Mouse (Mus musculus) kidney, postnatal 14 days (tissue): Measurements from ENCODE around the gene Eefsec.
A peak's percentile ranks its signal among the peaks of the same experiment; 100 is the strongest.

Experiments used
- DNase-seq: peaks from one replicate; pipeline ENCODE4 v3.0.0; 2022; ENCODE audit warnings: mixed read lengths

Gene Eefsec

DNA sequence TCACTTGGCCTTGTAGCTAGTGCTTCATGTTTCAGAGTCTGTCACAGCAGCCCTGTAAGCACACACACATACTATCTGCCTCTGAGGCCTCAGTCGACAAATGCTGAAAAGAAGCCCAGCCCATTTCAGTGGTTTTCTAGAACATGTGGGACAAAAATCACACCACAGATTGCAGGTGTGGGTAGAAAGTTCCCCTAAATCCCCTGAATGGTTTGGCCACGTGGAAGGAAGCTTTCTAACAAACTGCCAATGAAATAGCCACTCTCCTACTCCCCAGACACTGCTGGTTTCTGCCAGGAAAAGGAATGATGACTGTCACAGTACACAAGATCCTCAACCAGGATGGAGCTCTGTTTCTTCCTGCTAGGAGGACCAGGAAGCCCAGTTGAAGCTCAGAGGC, 33.7 kb downstream of the Eefsec start:
- no peak for DNase-seq

DNA sequence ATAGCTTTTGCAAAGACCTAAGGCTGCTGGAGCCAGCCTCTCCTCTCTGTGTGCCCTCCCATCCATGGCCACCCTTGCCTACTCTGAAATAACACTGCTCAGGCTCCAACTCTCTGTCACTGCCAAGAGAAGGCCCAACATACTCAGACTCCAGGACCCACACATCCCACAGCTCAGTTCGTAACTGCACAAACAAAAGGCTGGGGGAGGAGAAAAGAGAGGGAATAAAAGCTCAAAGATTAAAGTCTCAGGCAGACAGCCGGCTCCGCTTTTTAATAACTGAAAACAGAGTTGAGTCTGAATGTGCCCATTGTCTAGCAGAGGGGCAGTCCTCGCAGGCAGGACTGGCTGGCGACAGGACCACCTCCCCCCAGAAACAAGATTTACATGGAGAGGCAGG, 36.8 kb downstream of the Eefsec start:
- no peak for DNase-seq

DNA sequence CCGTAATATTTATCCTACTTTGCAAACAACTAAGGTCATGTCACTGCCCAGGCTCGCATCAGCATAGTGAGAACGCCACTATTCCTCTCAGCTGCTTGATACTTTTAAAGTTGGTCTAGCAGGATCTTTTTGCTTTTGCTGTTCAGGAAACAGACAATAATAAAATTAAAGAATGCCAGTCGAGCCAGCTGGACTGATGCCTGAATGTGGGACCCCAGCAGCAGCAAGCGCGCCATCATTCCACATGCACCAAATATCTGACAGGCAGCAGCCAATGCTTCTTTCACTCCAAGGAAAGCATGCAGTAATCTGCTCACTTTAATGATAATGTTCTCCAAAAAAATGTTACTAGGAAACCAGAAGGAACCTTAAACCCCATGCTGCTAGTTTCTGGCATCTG, 45.9 kb downstream of the Eefsec start:
- no peak for DNase-seq

DNA sequence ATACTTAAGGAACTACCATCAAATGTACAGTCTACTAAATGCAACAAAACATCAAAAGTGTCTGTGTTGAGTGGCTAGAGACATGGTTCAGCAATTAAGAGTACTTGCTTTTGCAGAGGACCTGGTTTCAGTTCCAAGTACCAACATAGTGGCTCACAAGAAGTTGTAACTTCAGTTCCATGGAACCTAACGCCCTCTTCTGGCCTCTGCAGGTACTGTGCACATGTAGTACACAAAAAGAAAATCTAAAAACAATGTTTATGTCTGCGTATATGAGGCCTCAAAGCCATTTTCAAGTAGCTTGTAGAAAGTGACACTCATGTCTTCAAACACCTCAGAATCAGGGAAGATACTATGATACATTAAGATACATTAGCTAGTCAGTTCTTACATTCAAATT, 48.4 kb downstream of the Eefsec start:
- no peak for DNase-seq

DNA sequence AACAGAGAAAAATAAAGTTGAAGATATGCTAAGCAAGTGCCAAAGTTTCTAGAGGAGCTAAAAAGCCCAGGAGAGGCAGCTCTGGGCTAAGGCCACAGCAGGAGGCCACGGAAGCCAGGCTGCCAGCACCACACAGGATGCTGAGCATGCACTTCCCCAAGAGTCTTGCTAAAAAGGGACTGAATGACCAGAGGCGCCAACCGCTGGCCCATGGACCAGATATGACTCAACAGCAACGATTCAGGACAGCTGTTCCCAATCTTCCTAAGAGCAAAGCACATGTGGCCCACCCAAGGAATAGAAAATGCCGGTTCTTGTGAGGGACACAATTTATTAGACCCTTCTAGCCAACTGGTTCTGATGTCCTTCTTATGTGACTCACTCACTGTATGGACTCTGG, 57.4 kb downstream of the Eefsec start:
- DNase-seq: peak; percentile 38

DNA sequence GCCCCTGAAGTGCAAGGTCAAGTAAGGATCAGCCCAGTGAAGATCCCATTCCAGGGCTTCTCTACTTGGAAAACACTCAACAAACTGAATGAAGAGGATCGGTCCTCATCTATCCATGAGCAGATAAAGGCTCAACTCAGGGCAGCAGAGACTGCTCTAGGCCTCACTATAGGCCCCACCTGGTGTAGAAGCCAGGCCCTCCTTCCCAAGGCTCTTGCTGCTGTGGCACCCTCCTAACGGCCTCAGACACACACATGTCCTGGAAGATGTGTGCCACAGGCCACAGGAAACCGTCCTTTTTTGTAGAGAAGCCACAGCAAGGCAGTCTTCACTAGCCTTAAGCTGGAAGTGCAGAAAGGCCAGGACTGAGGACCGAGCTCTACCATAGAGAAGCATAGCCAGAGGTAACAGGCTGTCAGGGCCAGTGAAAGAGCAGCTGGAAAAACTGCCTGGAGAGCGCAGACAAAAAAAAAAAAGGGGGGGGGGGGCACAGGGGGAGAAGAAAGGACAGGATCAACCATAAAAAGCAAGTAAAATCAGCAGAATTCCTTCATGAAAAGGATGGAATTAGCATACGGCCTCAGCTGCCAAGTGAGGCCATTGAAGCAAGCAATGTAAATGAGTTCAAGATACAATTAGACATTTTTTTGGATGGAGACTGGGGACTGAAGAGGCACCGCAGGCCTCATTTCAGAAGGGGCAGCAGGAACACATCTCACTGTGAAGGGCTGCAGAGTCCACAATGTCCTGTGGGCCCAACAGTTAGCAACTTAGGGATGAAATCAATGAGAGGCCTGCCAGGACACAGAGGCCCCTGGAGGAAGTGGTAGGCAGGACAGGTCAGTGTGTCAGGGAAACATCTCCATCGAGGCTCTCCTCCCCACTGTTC, 58.3 kb downstream of the Eefsec start:
- DNase-seq: no peak

DNA sequence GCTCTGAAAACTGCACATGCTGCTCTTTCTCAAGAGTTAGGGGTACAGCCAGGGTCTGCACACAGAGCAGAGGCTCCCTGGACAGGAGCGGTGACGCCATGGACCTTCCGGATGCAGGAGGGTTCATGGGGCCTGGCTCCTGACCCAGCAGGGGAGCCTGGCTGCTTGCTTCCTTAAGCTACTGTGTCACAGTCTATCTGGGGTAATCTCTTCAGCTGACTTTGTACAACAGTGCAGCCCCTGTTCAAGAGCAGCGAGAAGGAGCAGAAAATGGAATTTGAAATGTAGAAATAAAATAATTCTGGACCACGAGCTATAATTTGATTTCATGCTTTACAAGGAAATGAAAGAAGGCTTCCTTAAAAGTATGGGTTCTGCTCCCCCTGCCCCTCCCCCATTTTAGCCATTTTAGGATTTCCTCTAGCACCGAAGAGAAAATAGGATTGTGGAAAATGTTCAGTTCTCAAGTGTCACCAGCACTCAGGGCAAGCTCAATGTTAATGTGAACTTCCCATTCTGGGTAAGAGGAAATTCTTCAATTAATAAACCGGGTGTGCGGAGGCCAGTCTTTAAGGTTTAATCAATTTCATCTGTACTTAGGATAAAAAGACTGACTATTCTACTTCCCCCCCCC, 61.8 kb downstream of the Eefsec start:
- no peak for DNase-seq

DNA sequence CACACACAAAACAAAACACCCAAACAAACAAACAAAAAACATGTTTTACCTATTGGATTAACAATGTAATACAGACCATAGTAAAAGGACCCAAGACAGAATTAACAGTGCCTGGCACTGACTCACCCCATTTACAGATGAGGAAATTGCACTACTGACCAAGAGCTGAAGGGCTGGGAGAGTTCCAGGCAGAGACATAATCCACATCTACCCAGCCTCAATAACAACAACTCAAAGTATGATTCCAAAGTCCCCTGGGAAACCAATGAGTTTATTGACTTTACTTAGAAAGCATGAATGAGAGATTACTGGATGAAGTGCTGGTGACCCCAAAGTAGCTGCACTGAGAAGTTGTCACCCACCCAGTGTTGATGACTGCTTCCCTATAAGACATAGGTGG, 62.6 kb downstream of the Eefsec start:
- DNase-seq: no peak

DNA sequence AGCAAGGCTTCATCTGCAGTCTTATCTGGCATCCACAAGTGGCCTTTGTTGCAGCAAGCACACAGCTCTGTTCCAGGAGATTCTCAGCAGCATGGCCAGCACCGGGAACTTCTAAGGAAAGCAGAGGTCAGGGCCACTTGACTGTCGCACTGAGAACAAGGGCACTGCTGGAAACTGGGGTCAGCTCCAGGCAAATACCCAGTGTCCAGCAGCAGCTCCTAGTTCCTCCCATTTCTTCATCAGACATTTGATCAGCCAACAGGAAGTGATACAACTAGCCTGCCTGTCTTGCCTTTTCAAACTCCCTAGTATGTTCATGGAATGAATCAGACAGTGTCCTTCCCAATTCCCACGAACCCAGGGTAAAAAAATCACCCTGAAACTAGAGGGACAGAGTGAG, 66.6 kb downstream of the Eefsec start:
- DNase-seq: no peak

DNA sequence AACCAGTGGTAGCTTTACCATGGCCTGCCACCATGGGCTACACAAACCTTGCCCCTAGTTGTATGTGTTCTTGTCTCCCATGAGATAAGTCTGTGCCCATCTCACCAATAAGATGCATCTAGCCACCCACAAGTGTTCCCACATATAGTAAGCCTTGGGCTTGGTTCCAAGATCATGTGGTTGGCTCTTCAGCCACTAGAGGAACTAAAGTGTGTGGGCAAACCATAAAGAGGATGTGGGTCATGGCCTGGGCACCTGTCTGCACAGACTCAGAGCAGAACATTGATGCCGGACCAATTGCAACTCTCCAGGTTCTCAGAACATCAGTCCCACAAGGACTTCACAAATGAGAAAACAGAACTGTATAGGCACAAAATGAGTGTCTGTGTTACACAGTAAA, 67.5 kb downstream of the Eefsec start:
- no peak for DNase-seq

DNA sequence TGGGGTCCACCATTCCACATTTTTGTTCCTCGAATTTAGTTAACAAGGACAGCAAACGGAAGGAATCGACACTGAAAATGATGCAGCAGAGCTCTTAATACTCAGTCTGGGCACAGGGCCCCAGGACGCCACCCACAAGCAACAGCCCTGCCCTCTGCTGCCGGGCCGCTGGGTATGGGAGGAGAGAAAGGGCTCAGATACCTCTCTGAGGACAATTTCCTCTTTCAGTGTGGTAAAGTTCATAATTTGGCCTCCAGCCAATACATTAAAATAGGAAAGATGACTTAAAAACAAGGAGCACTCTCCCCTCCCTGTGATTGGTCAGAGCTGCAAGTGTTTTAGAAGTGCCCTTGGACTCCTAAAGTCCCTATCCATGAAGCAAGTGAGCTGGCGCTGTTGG, 72.1 kb downstream of the Eefsec start:
- DNase-seq: no peak

DNA sequence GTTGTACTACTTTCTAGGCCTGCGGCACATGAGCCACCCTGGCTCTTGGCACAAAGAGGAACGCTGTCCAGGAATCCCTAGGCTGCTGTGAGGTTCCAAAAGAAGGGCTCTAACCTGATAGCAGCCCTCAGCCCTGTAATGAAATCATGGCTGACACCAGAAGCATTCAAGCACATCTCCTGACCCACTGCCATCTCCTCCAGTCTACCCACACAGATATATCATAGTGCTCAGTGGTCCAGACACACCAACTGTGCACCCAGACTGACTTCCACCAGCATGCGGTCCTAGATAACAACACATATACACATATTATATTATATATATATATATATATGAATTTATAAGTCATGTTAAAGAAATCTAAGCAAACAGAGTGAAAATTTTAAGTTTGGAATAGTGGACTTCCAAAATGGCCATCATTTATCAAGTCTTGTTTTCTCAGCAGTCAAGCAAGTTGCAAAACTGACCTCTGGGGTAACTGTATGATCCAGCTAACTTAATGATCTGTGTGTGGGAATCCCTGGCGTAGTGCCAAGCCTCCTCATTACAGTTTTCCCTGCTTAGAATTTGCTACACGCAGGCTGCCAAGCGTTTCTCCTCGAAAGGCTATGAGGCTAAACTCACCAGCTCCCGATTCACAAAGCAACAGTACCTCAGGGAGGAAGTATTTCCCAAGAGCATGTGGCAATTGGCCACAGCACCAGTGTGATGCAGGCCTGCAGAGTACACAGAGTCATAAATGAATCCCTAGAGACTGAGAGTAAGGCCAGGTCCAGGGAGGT, 76.3 kb downstream of the Eefsec start:
- peak; percentile 75 for DNase-seq

DNA sequence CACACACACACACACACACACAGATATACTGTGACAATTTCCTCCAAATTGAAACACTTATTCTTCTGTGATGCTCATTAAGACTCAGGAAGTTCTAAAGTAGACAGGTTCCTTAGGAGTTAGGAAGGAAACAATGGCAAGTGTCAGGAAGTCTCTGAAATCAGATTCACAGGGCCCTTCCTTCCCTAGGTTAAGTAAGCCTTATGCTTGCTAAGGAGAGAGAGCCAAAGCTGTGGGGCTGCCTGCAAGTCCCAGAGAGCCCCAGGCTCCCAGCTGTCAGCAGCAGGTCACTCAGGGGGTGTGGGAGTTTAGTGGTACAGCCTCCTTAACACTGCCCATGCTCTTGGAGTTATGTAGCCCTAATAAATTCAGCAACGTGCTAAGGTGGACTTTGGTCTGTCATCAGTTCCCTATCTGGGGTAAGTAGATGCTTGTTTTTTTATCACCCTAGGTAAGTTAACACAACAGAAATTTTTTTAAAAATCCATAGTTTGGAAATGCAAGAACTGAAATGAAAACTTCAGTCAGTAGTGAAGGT, 82.8 kb downstream of the Eefsec start:
- DNase-seq: no peak

DNA sequence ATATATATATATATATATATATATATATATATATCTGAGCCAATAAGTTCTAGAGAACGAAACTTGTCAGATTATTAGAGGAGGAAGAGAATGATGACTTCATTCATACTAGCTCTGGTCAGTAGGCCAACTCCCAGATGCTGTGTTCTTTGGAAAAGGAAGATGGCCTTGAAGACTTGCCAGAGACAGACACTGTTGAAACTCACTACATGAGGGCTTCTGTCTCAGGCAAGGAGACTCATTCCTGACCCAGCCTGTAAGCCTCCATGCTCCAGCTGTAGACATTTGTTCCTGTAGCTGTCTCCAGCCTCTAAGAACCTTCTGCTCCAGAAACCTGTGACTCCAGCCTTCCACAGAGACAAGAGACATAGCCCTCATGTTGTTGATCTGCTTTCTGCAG, 85.2 kb downstream of the Eefsec start:
- DNase-seq: no peak

DNA sequence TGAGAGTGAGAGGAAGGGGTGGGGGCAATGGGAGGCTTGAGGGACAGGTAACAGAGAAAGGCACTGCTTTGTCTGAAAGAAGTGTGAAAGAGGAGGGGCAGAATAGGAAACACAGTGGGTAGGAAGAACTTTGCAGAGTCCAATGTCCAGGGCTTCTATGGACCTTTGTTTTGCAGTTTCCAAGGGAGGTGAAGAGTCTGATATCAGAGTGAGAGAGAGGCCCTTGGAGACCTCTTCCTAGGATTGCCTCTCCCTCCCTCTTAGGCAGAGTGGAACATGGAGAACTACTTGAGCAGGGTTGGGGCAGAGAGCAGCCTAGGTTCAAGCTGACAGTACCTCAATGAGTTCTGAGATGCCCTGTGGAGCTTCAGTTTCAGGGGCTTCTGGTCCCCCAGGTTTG, 88.1 kb downstream of the Eefsec start:
- no peak for DNase-seq

DNA sequence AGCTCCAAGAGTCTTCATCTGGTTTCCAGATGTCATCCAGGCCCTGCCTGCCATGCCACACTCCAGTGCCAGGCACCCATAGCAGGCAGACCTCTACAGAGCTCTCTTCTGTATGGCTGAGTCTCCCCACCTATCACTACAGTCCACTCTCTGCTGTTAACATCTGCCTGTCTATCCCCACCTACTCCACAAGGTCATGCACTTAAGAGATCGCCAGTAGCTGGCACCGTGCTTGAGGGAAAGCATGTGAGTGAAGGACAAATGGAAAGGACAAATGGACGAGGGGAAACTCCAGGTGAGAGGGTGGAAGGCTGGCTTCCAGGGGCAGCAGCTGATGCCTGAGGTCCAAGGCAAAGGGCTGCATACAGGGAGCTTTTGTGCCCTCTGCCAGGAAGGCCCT, 90.5 kb downstream of the Eefsec start:
- DNase-seq: no peak

DNA sequence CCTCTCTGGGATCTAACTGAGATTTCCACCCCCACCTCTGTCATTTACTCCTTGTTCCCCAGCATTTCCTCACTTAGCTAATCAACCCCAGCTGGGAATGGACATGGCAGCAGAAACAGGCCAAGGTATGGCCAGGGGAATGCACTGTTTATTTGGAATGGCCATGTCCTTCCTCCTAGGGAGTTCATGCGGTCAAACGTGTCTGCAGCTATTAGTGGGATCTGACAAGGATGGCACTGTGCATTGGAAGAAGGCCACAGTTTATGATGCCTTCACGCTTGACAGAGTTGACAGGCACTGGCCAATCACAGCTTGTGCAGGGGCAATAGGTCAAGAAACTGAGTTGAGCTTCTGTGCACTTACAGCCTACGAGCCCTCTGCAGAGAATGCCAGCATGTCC, 93.8 kb downstream of the Eefsec start:
- no peak for DNase-seq

DNA sequence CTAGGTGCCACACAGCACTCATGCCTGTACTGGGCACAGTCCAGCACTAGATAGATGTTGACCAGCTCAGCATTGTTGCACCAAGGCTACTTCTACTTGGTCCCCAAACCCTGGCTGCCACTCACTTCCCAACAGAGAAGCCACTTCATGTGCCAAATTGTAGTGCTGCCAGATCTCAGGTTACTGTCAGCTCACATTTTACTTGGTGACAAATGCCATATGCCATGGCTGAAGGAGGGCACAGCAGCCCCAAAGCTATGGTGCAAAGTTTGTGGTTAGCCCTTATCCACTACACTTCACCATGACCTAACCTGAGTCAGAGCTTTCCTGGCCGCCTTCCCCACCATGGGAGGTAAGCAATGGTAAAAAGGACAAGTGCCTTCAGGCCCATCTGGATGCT, 99.6 kb downstream of the Eefsec start:
- no peak for DNase-seq

DNA sequence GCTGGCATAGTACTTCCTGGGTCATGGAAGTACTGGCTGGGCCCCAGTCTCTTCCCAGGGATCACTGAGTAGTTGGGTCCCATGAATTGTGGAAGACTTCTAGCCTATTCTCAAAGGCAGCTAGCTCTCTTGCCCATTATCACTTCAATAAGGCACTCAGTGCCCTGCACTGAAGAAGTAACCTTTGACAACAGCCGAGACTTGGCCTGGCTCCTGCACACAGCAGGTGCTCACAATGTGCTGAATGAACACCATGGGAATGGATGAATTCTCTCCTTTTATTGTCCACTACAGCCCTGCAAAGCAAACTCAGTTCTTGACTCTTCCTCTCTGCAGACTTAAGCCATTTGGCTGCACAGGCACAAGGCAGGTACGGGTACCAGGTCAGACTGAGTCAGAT, 101.0 kb downstream of the Eefsec start:
- DNase-seq: no peak

DNA sequence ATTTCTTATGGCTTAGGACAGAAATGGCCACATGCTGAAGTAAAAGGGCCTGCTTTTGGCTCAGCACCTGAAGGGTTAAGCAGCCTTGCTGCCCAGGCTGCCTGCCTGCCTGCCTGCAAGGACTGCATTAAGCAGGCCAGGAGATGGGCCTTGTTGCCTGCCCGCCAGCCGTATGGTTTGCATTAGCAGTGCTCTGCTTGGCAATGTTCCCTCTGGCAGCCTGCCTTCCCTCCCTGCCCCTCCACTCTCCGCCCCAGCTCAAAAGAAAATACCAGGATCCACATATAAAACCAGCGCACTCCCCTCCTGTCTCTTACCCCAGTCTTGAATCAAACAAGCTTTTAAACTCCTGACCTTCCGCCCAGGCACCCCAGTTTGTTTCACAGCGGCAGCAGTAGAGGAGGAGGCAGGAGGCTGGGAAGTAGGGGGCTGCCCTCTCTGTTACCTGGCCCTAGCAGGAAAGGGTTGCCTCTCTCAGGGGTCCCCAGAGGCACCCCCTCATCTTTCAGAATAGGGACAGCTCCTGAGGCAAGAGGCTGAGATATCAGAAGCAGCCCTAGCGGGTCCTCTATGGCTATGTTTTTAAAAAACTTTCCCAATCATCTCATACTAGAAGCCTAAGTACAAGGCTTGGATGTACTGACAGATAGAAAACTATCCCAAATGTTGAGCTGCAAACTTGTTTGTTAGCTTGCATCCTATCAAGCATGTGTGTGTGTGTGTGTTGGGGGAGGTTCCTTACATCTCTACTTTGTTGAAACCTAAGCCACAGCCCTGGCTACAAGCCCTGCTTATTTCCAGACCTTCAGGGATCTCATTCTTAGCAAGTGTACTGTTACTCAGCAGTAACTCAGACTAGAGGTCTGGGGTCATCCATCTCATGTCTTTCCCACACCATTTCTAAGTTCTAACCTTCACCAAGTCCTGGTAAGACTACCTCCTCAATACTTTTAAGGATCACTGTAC, 102.6 kb downstream of the Eefsec start:
- DNase-seq: peak; percentile 90

DNA sequence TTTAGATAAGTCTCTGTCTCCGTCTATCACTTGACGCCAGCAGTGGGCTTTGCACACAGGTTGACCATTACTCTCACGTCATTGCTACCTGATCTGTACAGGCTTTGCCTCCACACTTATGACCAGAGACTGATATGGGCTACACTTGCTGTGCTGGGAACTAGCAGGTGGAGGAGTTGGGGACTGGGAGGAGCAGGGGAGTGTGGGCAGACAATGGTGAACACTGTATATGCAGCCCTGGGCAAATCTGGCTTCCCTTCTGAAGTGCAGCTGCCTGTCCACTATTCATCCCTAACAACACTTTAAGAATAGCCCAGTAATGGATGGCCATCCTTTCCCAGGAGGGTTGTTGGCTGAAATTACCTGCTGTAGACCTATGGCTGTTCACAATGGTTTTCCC, 103.4 kb downstream of the Eefsec start:
- no peak for DNase-seq

DNA sequence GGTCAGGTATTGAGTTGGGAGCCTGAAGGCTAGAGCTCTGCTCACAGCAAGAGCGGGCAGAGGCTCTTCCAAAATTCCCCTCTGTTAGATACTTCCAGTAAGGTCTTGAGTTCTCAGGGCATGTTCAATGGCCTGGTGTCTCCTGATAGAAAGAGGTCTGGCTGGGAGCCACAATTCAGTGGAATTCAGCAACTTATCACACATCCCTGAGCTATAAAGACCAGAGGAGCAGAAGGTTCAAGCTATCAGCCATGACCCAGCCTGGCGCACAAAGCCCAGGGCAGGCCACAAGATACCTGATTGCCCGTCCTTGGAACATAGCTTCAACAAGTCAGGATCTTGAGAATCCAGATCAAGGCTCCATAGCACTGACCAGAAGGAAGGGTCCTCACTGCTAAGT, 105.2 kb downstream of the Eefsec start:
- DNase-seq: no peak
